Mouse (Mus musculus): ENCODE results near the gene Srek1ip1.
A peak's percentile ranks its signal among the peaks of the same experiment; 100 is the strongest.

Gene Srek1ip1

DNA sequence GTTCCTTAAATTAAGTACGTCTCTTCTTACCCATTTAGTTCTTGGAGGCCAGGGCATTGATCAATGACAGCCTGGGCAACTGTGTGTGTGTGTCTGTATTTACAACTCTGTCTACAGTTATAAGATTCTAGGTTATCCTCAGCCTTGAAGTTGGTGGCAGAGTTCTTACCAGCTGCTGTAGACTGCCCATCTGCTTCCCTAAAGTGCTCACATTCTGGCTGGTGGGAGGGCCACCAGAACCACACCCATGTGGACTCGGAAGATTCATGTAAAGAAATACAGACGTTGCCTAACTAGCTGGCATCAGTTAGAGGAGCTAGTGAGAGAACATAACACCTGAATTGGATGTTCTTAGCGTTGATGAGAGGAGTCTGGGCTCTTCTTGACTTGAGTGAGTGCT lies 49.7 kb downstream of the Srek1ip1 start:
- no peak for DNase-seq (ENCODE audit: low spot score in 2 of 2)

DNA sequence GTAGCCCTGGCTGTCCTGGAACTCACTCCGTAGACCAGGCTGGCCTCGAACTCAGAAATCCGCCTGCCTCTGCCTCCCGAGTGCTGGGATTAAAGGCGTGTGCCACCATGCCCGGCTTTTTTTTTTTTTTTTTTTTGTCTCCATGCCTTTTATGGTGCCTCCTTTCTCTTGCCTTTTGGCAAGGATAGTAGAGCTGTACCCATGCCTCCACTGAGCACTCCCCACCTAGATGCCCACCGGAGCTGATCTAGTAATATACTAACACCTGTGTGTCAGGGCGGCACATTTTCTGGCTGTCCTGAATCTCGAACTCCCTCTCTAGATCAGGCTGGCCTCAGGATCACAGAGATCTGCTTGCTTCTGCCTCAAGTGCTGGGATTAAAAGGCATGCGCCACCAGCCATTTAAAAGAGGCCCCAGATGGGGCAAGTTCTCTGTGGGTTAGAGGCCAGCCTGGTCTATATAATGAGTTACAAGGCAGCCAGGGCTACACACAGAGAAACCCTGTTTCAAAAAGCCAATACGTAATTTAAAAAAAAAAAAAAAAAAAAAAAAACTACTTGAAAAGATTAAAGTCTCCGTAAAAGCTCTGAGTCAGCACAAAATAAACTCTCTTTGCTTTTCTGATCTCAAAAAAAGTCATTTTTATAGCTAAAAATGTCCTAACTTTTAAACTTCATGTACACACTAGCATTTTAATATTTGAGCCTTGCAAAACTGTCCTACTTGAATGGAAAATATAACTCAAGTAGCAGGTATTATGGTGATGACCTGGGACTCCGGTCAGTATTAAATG lies 51.2 kb downstream of the Srek1ip1 start:
- no peak for DNase-seq (ENCODE audit: low spot score in 2 of 2)

DNA sequence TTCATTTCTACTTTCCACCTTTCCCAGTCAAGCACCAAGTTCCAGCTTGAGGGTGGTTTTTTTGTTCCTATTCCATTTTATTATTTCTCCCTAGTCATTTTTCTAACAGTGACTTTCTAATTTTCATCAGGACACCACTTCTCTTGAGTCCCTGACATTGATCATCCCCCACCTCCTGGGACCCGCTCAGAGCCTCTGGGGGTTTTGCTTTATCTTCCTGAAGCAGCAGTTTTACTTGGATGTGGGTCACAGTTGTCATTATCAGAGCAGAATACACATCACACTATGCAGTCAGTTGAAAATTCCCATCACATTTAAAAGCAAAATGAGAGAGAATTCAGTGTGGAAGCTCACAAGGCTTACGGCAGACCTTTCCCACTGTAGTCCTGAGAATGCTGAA lies 61.4 kb downstream of the Srek1ip1 start:
- no peak for DNase-seq (ENCODE audit: low spot score in 2 of 2)

DNA sequence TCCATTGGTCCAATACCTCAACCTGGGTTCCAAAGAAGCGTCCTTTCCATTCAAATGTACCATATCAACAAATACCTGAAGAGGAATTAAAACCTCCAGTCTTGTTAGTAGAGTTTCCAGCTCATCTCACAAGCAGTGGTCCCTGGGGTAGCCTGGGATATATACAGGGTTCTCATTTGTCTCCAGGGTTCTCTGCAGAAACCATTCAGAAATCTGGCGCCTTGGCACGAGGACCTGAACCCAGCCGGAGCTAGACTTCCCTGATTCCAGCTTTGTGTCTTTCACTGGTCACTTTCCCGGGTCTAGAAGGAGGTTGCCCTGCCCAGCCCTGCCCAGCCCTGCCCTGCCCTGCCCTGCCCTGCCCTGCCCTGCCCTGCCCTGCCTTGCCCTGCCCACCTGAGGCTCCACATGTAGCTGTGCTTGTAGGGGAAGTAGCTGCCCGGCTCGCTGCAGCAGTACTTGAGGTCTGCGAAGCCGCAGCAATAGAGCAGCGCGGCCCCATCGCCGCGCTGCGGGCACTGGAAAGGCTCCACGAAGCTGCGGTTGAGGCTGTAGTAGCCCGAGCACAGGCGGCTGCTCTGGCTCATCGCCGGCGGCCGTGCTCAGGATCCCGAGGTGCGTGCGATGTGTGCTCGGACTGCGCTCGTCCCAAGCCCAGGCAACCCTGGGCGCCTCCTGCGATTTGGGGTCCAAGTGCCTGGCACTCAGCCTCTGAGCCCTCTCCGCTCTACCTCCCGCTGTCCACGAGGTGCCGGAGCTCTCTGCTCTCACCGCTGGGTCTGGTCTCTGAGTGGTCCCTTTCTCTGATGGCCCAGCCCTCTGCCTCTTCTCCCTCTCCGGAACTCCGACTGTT lies 71.1 kb downstream of the Srek1ip1 start, which contains the start of gene Shisal2b:
TSS of gene Shisal2b (minus strand) at position 767 of the 853 bp plus-strand sequence.
- DNase-seq (ENCODE audit: low spot score in 2 of 2) = peak; percentile 31 to 36

DNA sequence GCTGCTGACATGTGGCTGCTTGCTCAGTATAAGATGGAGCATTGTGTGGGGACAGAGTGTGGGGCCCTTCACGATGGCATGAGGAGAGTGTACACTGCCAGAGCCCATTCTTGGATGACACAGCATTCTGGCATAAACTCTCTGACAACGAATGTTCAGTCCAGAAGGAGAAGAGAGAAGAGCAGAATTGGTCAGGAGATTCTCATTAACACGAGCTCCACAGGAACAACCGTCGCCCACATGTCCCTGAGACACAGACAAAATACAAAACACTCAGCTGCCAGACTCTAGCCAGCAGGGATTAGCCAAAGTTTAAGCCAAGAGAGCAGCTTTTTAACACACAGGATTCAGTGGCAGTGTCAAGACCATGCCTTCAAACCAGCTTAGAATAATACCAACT lies 74.4 kb downstream of the Srek1ip1 start:
- no peak for DNase-seq (ENCODE audit: low spot score in 2 of 2)

DNA sequence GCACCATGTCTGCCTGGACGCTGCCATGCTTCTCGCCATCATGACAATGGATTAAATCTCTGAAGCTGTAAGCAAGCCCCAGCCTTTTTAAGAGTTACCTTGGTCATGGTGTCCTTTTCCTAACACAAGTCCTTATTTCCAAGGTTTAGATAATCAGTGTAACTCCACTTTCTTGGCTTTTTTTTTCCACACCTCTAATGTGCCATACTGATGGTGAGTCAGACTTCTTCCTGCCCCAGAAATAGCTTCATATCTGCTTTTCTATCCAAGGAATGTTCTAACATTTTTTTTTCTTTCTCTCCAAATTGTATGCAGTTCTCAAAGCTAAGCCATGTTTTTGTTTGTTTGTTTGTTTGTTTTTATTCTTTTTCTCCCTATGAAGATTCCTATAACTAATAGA lies 77.6 kb downstream of the Srek1ip1 start:
- DNase-seq (ENCODE audit: low spot score in 2 of 2) = no peak

DNA sequence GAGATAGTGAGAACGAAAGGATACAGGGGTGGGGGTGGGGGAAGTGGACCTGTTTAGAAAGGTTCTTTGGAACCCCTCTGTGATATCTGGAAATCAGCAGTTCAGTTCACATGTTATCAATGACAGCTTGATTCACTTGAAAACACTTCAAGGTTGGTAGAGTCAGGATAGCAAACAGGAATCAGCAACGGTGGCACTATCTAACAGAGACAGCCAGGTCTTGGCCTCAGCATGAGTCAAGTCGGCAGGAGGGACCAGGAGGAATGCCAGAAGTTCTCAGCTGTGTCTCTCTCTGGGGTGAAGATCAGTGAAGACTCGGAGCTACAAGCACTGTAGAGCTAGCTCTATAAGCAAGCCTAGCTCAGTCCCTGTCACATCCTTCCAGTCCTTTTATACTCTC lies 86.2 kb downstream of the Srek1ip1 start:
- DNase-seq (ENCODE audit: low spot score in 2 of 2) = no peak

DNA sequence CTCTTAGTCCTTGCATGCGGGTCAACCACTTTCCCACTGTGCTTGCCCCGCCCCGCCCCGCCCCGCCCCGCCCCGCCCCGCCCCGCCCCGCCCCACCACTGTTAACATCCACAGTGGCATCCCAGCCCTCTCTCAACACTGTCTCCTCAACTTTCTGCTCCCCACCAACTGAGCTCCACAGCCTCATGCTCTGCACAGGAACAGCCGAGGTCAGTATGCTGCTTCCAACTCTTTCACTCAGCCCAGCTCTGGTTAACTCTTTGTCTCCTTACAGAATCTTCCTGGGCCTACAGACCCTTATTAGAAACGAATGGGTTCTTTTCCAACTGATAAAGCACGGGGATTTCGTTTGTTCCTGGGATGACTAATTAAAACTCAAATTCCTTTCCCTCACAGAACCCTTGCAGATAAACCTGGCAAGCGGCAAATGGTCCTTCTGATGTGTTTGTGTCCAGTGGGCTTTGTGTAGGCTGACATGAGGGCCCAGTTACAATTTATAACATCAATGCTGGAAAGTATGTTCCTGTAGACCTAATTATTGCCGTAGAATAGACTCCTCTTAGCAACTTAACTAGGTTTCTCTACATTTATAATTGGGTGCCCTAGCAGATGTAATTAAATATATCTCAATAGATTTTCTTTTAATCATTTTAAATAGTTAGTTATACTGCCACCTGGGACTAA lies 91.4 kb downstream of the Srek1ip1 start:
- DNase-seq (ENCODE audit: low spot score in 2 of 2) = no peak

DNA sequence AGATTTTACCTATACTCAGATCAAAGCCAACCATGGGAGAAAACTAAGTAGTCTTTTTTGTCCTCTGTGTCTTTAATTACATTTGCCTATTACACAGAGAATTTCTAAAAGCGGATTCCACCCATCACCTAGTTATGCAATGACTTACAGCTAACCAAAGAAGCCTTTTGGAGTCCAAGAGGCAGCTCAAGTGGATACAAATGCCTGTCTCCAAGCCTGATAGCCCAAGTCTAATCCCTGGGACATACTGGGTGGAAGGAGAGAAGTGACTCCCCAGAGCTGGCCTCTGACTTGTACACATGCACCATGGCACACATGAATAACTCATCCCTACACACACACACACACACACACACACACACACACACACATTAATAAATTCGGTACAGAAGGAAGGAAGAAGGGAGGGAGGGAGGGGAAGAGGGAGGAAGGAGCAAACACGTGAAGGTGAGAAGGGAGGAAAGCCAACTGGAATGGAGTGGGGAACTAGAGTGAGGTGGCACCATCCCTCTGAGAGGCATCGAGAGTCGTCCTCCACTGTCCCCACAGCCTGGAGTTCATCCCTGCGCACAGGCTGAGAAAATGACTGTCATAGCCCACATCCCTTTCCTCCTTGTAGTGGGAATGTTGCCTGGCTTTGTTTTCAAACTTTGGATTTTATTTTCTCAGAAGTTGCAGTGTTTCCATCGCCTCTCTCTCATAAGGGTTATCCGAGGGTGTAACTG lies 94.2 kb downstream of the Srek1ip1 start:
- DNase-seq (ENCODE audit: low spot score in 2 of 2) = no peak

Data from right cerebral cortex, postnatal 10 days (tissue).